Mouse (Mus musculus): ENCODE data around the gene Prdx4. TPM values are rescaled to one million over a fixed set of nuclear protein-coding genes. Genes with fewer than 3 reads are reported as not detected.

Gene Prdx4
- polyA plus RNA-seq (2017; shearing (Covaris generic)): 10 to 100 TPM; 39.9 to 45.0 TPM

GRCm38 (mm10) chrX:155340654-155341053 is at the start of gene Prdx4:
TSS of gene Prdx4 (minus strand) at chrX:155340754.

Other genes with a start within 250 kb of the Prdx4 start
- not detected for gene Magea2, start 247.1 kb downstream of the Prdx4 start, polyA plus RNA-seq (2017; shearing (Covaris generic))
- not detected for gene Cldn34b2, start 212.3 kb downstream of the Prdx4 start, polyA plus RNA-seq (2017; shearing (Covaris generic))
- 100 to 1,000 TPM; 259 to 331 TPM for gene Sat1, start 124.3 kb downstream of the Prdx4 start, polyA plus RNA-seq (2017; shearing (Covaris generic))
- gene Acot9, start 78.3 kb downstream of the Prdx4 start, polyA plus RNA-seq (2017; shearing (Covaris generic)): 10 to 100 TPM; 67.8 to 98.0 TPM